Mouse (Mus musculus) neural tube, embryonic 11.5 days (tissue): ENCODE measurements around the gene Btnl2. TPM values are rescaled to one million over a fixed set of nuclear protein-coding genes. Genes with fewer than 3 reads are reported as not detected.

ENCODE experiments used
- ATAC-seq: fragments of 200-750 bp; cut with Nextera tagmentation; 2 replicates; pipeline ENCODE4 v1.8.0; 2017; ENCODE audit warnings: moderate number of reproducible peaks, mild to moderate bottlenecking, moderate TSS enrichment, moderate library complexity; ENCODE audit not compliant: insufficient read depth, low FRiP score, low TSS enrichment
- DNase-seq: peaks from one replicate; pipeline ENCODE4 v3.0.0-alpha.2; 2015; ENCODE audit warnings: low spot score
- H3K27ac ChIP-seq: fragments of 300-500 bp; sonication (generic); 2 replicates; pipeline ENCODE4 v1.5.1; 2014; ENCODE audit warnings: low read depth, mild to moderate bottlenecking, low read length
- H3K27me3 ChIP-seq: fragments of 300-500 bp; sonication (generic); 2 replicates; pipeline ENCODE4 v1.6.1; 2014; ENCODE audit warnings: mild to moderate bottlenecking, low read length, mixed read lengths; ENCODE audit not compliant: control insufficient read depth, insufficient read depth
- H3K36me3 ChIP-seq: fragments of 300-500 bp; sonication (generic); 2 replicates; pipeline ENCODE4 v1.6.1; 2014; ENCODE audit warnings: mild to moderate bottlenecking, low read length, moderate library complexity, mixed read lengths; ENCODE audit not compliant: control insufficient read depth, insufficient read depth
- H3K4me1 ChIP-seq: fragments of 300-500 bp; sonication (generic); 2 replicates; pipeline ENCODE4 v1.6.1; 2014; ENCODE audit warnings: low read length, mixed read lengths; ENCODE audit not compliant: control insufficient read depth, insufficient read depth
- H3K4me2 ChIP-seq: fragments of 300-500 bp; sonication (generic); 2 replicates; pipeline ENCODE4 v1.6.1; 2014; ENCODE audit warnings: low read depth, mild to moderate bottlenecking, moderate library complexity
- H3K4me3 ChIP-seq: fragments of 300-500 bp; sonication (generic); 2 replicates; pipeline ENCODE4 v1.5.1; 2014; ENCODE audit warnings: low read depth, low read length
- H3K9ac ChIP-seq: fragments of 300-500 bp; sonication (generic); 2 replicates; pipeline ENCODE4 v1.6.1; 2014; ENCODE audit warnings: mild to moderate bottlenecking, low read length
- H3K9me3 ChIP-seq: fragments of 300-500 bp; sonication (generic); 2 replicates; pipeline ENCODE4 v1.6.1; 2016; ENCODE audit warnings: low read length; ENCODE audit not compliant: control insufficient read depth
- WGBS: fragments of 180-500 bp; shearing (Covaris S2); extraction: QIAGEN DNeasy Blood & Tissue Kit; methylation state at CpG from one replicate; pipeline ENCODE4 v1.1.7; 2014; 5-methylcytosine and 5-hydroxymethylcytosine counted together
- polyA plus RNA-seq: library from polyadenylated mRNA; unstranded; fragments of >200 nt; fragmentation: Nextera tagmentation; extraction: Ambion mirVana; gene quantifications from 2 replicates; pipeline ENCODE4 v1.2.1, GENCODE M21; 2014

The Btnl2 gene
- polyA plus RNA-seq, 1 experiment from 2014 or later, result not detected

GRCm38 (mm10) chr17:34398711-34399393 lies 44.2 kb downstream of the Btnl2 start, which contains the start of gene BC051142:
TSS of gene BC051142 (plus strand) at chr17:34398820.
- Histone ChIP-seq H3K27ac (peak within 1 kb of the TSS; percentile 94), H3K9me3 (no peaks in the 10 kb centered on the region), H3K4me3 (peak within 1 kb of the TSS; percentile 60), H3K4me1 (no peaks in the 10 kb centered on the region), H3K9ac (peak within 1 kb of the TSS; percentile 89), H3K27me3 (no peaks in the 10 kb centered on the region), H3K36me3 (no peaks in the 10 kb centered on the region), H3K4me2 (peak within 1 kb of the TSS; percentile 65)
- DNase-seq (peak; percentile 83), ATAC-seq (peak; percentile 97)
- 7% methylated on average over 34 of the region's 34 CpGs for WGBS

GRCm38 (mm10) chr17:34399394-34399715 lies 44.7 kb downstream of the Btnl2 start:
- 47% methylated on average over 4 of the region's 4 CpGs for WGBS
- Histone ChIP-seq H3K9me3 (no peaks in the 10 kb centered on the region), H3K4me1 (no peaks in the 10 kb centered on the region), H3K9ac (peak overlapping the region; percentile 89), H3K4me2 (peak overlapping the region; percentile 65), H3K27me3 (no peaks in the 10 kb centered on the region), H3K27ac (peak overlapping the region; percentile 94; the same call in 1 of the 2 replicates), H3K36me3 (no peaks in the 10 kb centered on the region), H3K4me3 (peak overlapping the region; percentile 60)
- DNase-seq (no peak), ATAC-seq (no peak)

- Histone ChIP-seq H3K27me3 (no peaks in the 10 kb centered on the region), H3K4me3 (no peak overlapping the region), H3K4me1 (no peaks in the 10 kb centered on the region), H3K9me3 (no peaks in the 10 kb centered on the region), H3K36me3 (no peaks in the 10 kb centered on the region), H3K27ac (no peak overlapping the region), H3K4me2 (no peak overlapping the region), H3K9ac (no peak overlapping the region)
- DNase-seq, result peak; percentile 42
- no peak for ATAC-seq
- 29% methylated on average over 6 of the region's 6 CpGs for WGBS
Measured at GRCm38 (mm10) chr17:34411117-34411516, 56.5 kb downstream of the Btnl2 start.

Other genes starting within 250 kb of the Btnl2 start
- 9.2 and 10.3 TPM in 2 replicates for gene H2-DMa, start 235.3 kb upstream of the Btnl2 start, polyA plus RNA-seq
- gene Brd2, start 232.2 kb upstream of the Btnl2 start, polyA plus RNA-seq, result 116 and 133 TPM in 2 replicates
- gene H2-DMb2, start 211.5 kb upstream of the Btnl2 start, polyA plus RNA-seq, result not detected in 2 replicates
- not detected in 2 replicates for gene H2-DMb1, start 201.8 kb upstream of the Btnl2 start, polyA plus RNA-seq
- gene Tap1, start 167.3 kb upstream of the Btnl2 start, polyA plus RNA-seq, result 0.68 and 1.3 TPM in 2 replicates
- gene Psmb9, start 167.1 kb upstream of the Btnl2 start, polyA plus RNA-seq, result 0.80 and 0.96 TPM in 2 replicates
- 2.1 and 3.3 TPM in 2 replicates for gene Psmb8, start 157.1 kb upstream of the Btnl2 start, polyA plus RNA-seq
- 0.59 and 0.60 TPM in 2 replicates for gene Tap2, start 151.3 kb upstream of the Btnl2 start, polyA plus RNA-seq
- gene H2-Ob, start 115.9 kb upstream of the Btnl2 start, polyA plus RNA-seq, result not detected in 2 replicates
- 2.6 and 4.5 TPM in 2 replicates for gene H2-Ab1, start 97.1 kb upstream of the Btnl2 start, polyA plus RNA-seq
- not detected in 2 replicates for gene H2-Aa, start 67.0 kb upstream of the Btnl2 start, polyA plus RNA-seq
- 0.70 and 1.8 TPM in 2 replicates for gene H2-Eb1, start 49.0 kb upstream of the Btnl2 start, polyA plus RNA-seq
- not detected in 2 replicates for gene H2-Eb2, start 29.2 kb upstream of the Btnl2 start, polyA plus RNA-seq
- gene Btnl1, start 22.3 kb downstream of the Btnl2 start, polyA plus RNA-seq, result not detected in 2 replicates
- 1.3 and 1.7 TPM in 2 replicates for gene BC051142, start 44.0 kb downstream of the Btnl2 start, polyA plus RNA-seq
- gene Btnl4, start 122.5 kb downstream of the Btnl2 start, polyA plus RNA-seq, result not detected in 2 replicates
- not detected in 2 replicates for gene Btnl6, start 162.5 kb downstream of the Btnl2 start, polyA plus RNA-seq
- gene Notch4, start 209.4 kb downstream of the Btnl2 start, polyA plus RNA-seq, result 11.0 and 13.1 TPM in 2 replicates
- gene Gpsm3, start 235.0 kb downstream of the Btnl2 start, polyA plus RNA-seq, result 4.0 and 5.1 TPM in 2 replicates
- 17.0 and 17.3 TPM in 2 replicates for gene Pbx2, start 236.4 kb downstream of the Btnl2 start, polyA plus RNA-seq
- gene Ager, start 243.0 kb downstream of the Btnl2 start, polyA plus RNA-seq, result 2.3 and 2.4 TPM in 2 replicates
- 177 and 187 TPM in 2 replicates for gene Rnf5, start 248.9 kb downstream of the Btnl2 start, polyA plus RNA-seq
- 83.3 and 91.2 TPM in 2 replicates for gene Agpat1, start 249.4 kb downstream of the Btnl2 start, polyA plus RNA-seq